Mouse (Mus musculus): Measurements from ENCODE around the gene Slc12a3. TPM values are rescaled to one million over a fixed set of nuclear protein-coding genes. Genes with fewer than 3 reads are reported as not detected.

The Slc12a3 gene
- 0.09 and 0.29 TPM in 2 replicates for total RNA-seq (2021)
- long read RNA-seq, result 0 reads

DNA sequence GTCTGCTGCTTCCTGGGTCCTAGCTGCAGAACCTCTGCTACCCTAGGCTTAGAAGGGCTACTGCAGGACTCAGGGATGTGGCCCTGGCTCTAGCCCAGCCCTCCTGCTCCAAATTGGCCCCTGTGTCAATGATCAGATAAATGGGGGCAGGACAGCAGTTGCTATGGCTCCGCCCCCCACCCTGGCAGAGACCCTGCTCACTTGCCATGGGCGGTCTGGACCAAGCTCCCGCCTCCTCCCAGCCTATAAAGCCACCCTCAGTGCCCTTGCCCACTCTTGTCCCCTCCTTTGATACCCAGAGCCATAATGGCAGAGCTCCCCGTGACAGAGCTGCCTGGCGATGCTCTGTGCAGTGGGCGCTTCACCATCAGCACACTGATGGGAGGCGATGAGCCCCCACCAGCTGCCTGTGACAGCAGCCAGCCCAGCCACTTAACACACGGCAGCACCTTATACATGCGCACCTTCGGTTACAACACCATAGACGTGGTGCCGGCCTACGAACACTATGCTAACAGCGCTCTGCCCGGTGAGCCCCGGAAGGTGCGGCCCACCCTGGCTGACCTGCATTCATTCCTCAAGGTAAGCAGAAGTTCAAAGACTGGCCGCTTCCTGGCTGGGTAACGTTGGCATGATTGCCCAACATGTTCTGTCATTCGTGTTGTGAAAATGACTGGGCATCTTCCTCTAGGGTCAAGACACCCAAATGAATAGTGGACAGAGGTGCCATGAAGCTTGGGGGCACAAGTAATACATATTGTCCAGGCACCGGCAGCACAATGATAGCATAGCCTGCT lies at the start of gene Slc12a3:
Slc12a3 (plus strand) TSS at position 270 of the 797 bp plus-strand sequence.
- DNase-seq, result no peak

DNA sequence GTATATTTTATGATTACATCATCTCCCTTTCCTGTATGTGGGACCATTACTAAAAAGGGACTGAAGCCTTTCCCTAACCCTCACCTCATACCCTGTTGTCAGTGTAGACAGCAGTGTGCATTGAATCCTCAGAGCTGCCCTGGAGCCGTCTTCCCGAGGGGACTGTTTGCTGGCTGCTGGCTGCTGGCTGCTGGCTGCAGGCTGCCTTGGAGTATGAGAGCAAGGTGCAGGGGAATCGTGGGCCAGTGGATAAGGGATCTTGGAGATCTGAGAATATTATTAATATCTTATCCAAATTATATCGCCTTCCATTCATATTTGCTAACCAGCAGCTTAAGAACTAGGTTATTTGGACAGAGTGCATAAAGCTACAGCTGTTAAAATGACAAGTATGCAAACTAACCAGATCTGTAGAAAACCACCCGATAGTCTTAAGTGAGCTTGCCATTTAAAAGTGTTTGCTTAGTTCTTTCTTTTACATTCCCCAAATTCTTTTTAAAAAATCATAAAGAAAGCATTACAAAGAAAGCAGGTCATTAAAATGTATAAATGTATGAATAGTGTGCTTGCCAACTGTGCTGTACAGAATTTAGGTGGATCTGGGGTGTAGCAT lies 48.9 kb upstream of the Slc12a3 start:
- DNase-seq, result no peak

DNA sequence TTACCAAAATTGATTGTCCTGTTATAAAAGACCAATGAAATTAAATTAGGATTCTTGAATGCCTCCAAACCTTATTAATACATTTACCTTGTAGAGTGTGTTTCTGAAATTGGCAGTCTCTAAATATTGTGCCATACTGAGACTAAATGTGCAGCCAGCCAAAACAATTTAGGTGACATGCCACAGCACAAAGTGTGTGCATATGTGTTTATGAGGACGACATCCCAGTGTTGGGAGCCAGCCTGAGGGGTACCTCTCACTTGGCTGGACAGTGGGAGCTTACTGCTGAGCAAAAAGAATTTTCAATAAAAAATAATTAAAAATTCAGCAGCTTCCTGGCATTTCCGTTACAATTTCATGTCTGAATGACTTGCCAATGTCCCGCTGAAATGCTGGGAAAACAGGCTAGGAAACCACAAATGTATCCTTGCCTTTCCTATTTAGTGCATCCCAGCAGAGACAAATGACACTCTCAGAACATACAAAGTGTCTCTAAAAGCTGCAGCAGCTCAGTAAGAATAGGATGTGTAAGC lies 46.5 kb upstream of the Slc12a3 start:
- DNase-seq, result no peak

DNA sequence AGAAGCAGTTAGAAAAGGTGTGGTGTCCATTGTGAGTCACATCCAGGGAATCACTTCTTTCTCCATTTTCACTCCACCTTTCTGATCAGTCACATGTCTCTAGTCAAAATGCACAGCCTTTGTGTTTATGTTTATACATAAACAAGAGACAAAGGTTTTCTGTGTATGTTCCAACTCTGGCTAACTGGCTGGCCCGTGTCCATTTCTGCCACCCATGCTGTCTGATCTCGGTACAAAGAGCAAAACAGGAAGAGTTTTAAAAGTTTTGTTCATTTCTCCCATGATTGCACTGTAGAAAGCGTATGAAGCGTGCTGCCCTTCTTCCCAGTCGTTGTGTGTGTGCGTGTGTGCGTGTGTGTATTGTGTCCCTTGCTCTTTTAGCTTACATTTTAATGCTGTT lies 44.8 kb upstream of the Slc12a3 start:
- DNase-seq, result no peak

DNA sequence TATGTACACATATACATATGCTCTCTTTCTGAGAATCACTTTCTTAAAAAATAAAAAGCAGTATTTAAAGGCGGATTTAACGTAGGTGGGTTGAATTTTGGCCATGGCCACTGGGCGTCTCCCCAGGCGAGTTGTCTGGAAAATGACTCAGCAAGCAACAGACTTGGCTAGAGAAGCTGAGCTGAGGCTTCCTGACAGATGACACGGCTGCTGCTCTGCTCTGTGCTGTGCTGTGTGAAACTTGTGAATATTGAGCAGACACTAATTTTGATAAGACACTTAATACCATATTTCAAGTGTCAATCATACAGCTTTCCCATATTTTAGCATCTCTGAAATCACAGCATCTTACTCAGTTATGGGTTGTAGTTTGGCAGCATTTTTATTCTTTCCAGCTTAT lies 38.4 kb upstream of the Slc12a3 start:
- DNase-seq, result no peak

DNA sequence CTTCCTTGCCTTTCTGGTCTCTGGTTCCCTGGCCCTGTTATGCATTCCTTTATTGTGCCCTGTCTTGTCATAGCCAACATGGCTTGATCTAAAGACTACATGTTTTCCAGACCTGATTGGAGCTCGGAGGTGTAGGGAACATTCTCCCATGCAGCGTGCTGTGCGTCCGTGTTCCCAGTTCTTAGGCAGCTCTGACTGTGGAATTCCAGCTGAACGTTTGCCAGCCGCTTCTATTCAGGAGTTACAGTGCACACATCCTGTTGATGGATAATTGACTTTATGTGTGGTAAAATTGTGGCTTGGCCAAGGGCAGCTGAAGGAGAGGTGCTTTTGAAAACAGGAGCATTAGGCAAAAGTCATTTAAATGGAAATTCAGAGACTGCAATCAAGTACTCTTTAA lies 36.9 kb upstream of the Slc12a3 start:
- no peak for DNase-seq

DNA sequence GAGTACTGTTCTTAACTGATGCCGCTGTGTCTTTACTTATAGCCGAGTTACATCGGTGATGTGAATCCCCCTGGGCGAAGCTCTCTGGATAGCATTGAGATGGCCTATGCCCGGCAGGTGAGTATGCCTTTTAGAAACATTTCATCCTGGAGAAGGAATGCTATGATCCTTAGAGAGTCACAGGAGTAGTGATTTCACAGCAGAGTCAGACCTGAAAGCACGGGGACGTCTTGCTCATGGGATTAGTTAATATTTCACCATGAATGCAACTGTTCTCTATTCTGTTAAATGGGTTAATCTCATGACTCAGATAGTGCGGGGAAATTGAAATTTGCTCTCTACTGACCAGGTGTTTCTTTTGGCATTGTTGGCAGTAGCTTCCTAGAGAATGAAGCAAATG lies 36.4 kb upstream of the Slc12a3 start:
- DNase-seq, result no peak

DNA sequence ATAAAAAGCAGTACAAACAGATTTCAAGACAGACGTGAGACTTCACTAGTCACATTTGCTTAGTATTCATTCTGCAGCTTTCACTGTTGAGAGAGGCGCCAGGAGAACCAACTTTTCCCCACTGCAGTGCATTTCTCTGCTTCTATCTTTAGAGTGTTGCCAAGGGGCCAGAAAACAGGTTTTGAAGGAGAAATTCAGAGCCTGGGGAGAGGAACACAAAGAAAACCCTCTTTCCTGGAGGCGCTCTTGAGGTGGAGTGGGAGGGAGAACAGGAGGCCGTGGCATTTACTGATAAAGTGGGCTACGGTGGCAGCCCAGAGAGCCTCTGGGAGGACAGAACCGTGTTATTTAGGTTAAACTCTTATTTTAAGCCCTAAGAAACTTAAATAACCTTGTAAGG lies 33.3 kb upstream of the Slc12a3 start:
- no peak for DNase-seq

DNA sequence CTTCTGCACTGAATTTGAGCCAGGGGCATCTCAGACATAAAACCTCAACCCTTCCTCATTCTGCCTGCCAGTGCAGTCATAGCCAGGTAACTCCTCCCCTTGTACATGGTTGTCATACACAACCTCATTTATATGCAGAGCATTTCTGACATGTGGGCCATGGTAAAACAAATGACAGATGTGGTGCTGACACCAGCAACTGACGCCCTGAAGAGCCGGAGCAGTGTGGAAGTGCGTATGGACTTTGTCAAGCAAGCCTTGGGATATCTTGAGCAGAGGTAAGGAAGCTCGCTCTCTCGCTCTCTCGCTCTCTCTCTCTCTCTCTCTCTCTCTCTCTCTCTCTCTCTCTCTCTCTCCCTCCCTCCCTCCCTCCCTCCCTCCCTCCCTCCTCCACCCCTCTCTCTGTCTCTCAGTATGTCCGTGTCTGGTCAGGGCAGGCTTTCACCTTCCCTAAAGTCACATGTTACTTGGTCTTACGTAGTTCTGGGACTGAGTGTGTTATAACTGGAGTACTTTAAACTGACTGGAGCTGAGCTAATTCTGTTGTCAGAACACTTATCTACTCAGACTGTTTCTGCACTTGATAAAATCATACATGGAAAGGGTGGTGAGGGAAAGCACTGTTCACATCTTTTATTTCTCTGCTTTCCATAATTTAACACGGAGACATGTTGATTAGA lies 32.5 kb upstream of the Slc12a3 start:
- DNase-seq, result no peak

DNA sequence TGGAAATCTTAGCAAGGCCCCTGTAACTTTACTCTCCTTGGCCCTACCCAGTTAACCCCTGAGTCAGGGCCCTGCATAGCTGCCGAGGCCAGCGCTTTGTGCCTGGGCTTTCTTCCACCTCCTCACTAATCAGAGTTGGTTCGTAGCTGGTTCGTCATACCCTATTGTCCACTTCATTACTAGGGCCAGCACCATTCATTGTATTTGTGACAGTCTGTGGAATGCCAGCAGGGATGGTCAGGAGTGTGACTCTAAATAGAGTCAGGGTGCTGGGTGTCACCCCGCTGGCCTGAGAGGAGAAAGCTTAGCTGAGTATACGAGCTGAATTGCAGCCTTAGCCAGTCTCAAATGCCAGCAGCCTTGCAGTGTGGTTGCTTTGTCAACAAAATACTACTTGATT lies 31.9 kb upstream of the Slc12a3 start:
- DNase-seq, result no peak

DNA sequence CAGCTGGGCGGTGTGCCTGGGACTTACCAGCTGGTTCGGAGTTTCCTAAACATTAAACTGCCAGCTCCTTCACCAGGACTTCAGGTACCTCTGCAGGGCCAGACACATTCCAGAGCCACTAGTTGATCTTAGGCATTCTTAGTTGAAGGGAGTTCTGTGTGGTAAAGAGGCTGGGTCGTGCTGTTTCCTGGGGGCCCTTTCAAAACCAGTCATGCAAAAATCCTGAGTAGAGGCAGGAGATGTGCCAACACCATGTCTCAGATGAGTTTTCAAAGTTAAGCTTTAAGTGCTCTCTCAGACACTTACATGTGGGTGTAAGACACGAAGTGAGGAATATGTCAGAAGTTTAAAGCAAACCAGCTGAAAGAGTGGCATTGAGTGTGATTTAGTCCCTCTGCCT lies 28.2 kb upstream of the Slc12a3 start:
- no peak for DNase-seq

DNA sequence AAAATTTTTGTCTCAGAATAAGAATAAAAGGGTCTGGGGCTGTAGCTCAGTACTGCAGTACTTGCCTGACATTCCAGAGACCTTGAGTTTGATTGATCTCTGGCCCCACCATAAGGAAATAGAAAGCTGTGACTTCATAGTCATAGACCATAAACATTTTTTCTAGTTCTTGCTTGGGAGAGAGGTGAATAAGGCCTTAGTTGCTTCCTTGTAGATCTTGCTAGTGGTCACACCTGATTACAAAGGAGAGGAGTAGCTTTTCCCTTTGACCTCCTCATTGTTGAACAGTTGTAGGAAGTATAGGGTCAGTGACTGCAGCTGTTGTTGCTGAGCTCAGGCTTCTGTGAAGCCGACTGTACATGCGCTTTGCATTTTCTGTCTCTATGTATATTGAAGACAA lies 24.6 kb upstream of the Slc12a3 start:
- no peak for DNase-seq

DNA sequence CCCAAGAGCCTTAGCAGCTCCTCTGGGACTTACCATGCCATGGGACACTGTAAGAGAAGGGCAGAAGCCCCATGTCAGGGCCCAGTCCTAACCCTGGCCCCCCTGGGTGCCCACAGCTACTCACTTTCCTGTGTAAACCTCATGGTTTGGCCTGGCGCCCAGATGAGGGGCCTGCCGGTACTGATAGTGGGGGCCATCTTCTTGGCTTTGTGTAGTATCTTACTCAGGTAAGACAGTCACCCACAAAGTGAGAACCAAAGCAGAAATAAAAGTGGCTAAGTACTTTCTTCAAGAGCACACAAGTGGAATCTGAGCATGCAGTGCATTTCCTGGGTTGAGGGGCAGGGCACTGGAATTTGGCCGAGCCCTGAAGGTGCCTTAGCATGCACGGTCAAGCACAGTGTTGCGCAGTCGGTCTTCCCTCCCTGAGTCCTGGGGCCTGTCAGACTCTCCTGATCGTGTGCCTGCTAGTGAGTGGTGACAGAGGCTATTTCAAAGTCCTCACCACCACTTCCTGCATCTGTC lies 21.9 kb upstream of the Slc12a3 start:
- no peak for DNase-seq

DNA sequence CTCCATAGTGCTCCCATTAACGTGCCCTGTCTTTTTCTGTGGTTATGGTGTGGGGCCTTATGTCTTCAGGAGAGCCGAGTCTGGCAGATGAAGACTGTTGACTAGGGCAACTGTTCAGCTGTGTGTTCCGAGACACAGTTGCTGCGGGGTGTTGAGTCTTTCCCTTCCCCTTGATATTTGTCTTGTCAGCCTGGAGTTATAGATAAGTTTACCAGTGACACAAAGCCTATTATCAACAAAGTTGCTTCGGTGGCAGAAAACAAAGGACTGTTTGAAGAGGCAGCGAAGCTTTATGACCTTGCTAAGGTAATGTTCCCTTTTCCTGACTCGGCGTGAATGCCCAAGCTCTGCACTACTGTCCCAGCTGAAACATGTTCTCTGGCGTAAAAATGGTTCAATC lies 21.3 kb upstream of the Slc12a3 start:
- DNase-seq, result no peak

DNA sequence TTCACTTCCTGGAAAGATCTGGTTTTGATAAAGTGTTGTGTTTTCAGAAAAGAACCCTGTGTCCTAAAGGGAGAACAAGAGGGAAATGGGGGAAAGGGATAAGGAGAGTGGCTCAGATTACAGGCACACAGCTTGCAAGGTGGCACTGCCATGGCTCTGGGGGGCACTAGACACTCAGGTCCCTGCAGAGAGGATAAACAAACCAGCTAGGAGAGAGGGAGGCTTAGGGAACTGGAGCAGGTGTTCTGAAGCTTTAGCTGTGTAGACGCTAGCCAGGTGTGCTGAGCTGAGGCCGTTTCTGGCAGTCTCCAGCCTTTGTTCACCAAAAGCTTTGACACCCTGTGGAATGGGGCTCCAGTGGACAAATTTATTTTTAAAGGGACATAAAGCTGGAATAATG lies 14.9 kb upstream of the Slc12a3 start:
- DNase-seq, result no peak

DNA sequence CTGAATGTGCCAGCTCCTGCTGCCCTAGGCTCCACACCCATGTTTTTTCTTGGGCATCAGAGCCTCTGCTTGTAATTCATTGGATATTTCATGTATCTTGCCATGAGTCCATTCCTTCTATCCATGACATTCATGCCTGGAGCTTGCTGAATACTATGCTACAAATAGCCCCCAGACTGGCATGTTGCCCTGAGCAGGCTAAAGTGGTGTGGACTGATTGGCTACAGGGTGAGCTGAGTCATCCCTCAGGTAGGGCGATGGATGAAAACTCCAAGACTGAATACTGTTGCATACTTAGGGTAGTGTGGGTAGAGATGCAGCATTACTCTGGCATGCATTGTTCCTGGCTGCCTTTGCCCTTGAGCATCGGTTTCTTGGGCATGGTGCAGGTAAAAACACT lies 11.8 kb upstream of the Slc12a3 start:
- DNase-seq, result no peak

DNA sequence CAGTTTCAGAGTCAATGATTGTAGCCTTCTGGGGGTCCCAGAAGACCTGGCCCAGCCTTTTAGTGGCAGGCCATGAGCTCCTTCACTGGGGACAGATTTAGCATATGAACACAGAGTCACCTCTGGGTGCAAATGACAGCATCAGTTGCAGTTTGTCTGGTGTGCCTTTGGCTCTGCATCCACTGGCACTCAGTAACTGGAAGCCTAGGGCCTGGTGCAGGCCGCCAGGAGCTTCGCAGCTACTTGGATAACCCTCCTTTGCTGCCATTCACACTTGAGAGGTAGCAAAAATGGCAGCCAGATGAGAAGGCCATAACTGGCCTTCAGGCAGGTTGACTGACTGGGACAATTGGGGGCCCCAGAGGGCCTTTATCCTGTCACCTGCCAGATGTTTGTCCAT lies 11.3 kb upstream of the Slc12a3 start:
- no peak for DNase-seq

DNA sequence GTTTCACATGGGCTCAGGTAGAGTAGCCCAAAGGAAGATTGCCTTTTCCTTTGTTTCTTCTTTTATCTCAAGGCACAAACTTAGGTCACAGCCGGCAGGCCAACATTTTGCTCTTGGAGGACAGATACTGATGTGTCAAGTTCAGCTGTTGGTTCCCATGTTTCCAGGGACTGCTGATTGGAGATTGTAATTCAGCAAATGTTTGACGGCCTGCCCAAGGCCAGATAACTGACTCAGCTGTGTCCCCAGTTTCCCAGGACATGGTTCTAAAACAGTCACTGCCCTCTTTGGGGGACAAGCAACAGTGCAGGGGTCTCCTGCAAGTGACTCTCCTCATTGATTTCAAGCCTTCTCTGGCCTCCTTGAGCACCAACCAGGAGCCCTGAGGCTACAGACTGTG lies 9.0 kb upstream of the Slc12a3 start:
- DNase-seq, result no peak

DNA sequence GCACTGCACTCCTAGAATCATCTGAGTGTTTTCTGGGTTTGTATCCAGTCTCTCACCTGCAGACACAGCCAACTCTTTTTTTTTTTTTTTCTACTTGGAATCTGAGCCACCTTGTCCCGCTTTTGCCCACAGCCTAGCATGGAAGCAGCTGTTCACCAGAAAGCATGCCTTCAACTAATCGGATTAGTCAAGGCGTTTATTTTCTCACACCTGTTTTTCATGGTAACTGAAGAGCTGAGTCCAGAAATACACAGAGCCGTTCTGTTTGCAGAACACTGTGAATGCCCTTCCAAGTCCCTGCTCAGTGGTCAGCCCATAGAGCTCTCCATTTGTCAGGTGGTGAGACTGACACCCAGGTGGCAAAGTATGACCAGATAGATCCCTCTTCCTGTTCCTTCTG lies 6.9 kb upstream of the Slc12a3 start:
- DNase-seq, result no peak

DNA sequence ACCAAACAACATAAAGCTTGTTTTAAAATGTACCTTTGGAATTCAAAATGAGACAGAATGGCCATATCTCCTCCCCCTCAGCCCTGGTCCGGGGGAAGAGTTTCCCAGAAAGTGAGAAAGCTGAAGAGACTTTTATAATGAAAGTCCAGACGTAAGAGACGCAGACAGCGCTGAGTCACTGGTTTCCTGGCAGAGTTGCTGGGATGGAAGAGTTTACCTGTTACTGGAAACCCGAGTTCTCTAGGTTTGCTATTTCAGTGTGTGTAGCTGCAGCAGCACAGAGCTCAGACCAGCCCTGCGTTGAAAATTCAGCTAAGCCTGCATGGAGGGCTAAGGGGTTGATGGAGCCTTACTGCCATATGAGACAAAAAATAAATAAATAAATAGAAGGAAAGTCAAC lies 6.0 kb upstream of the Slc12a3 start:
- DNase-seq, result no peak

DNA sequence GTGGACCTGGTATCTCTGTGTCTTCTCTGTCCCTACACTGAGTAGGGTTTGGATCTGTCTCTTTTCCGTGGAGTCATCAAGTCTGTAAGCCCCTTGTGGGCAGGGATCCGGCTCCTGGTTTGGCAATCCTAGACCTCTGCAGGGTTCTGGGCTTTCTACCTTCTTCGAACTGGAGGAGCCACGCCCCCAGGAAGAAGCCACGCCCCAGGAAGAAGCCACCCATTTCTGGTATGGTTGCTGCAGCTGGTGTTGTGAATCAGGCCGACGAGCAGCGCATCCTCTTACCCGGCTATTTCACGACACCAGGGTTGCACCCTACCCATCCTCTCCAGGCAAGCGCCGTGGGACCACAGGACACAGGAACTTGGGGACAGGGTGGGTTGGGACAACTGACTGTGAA lies 4.9 kb upstream of the Slc12a3 start:
- DNase-seq, result no peak

DNA sequence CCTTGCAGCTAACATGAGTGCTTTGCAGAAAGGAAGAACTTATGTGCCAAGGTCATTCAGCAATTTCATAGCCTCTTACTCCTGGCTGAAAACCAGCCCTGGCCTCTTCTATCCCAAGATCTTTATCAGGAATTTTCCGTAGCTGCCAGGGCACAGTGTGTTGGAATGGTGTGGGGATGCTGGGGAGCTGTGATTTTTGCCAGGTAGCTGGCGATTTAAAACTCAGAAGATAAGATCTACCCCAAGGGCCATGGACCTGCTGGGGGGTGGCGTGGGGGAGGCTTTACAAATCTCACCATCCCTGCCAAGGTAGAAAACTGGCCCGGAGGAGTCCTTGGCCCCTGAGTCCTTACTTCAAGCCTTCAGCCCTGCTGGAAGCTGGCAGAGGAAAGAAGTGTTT lies 3.0 kb upstream of the Slc12a3 start:
- no peak for DNase-seq

DNA sequence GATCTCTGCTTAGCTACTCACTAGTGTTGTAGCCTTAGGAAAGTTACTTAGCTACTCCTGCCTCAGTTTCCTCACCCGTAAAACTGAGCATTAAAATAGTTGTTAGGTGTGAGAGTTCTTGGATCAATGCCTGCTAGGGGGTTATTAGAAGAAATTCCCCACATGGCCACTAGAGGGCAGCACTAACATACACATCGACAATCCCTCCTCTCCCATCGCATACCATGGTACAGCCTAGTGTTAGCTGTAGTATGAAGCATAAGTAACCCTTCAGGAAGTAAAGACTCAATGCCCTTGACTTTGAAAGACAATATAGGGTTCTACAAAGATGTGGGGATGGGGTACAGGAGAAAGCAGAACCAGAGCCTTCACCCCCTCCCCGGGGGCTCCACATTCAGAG lies 1.7 kb downstream of the Slc12a3 start:
- DNase-seq, result no peak

Measured in adrenal gland, postnatal 25 days (tissue).